Mouse (Mus musculus): ENCODE results near the gene Slc4a1.
A peak's percentile ranks its signal among the peaks of the same experiment; 100 is the strongest.
"Not testable (repeated sequence)": the region's sequence is repeated elsewhere in the genome, so short reads cannot be mapped to it uniquely, and the experiment has no call there.

Slc4a1 gene

DNA sequence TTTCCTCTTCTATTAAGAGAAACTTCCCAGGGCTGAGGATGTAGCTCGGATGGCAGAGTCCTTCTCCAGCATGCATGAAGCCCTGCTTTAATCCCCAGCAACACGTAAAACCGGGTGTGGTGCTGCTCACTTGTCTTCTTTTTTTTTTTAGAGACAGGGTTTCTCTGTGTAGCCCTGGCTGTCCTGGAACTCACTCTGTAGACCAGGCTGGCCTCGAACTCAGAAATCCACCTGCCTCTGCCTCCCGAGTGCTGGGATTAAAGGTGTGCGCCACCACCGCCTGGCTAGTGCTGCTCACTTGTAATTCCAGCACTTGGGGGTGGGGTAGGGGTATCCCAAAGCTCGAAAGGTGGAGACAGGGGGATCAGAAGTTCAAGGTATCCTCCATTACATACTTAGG, at the start of gene Slc4a1:
Gene Slc4a1 (minus strand): TSS at position 101 of the 400 bp plus-strand sequence.
- TF ChIP-seq GATA4 (IDR thresholded peaks at IDR 0.05; ENCODE audit: insufficient replicate concordance, low read length): not testable (repeated sequence)

DNA sequence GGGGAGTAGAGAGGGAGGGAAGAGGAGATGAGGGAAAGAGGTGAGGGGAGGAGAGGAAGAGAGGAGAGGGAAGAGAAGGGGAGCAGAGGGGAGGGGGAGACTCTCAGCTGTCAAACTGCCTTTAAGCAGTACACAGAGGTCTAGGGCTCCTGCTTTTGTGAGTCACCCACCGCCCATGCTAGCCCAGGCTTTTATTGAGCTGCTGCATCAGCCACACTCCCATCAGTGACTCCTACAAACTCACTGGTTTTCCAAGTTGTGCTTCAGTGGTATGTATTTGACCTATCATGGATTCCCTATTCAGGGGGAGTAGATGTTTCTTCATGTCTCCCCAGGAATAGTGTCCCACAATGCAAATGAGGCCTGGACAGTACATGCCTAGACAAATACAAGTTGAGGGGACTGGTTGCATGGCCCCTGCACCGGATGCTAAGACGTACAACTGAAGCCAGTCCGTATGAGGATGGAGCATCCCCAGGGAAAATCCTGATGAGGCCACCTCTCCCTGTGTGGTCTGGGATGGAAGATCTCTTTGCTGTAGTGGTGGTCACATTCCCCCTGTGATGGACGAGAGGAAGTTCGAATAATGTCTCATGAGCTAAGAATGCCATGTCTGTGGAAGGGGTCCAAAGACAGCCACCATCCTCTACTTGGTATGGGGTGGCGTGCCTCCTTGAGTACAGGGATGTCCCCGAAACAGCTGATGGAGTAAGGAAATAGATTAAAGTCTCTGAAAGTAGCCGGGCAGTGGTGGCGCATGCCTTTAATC, 49.2 kb upstream of the Slc4a1 start:
- no peak for TF ChIP-seq GATA4 (IDR thresholded peaks at IDR 0.05; ENCODE audit: insufficient replicate concordance, low read length)

DNA sequence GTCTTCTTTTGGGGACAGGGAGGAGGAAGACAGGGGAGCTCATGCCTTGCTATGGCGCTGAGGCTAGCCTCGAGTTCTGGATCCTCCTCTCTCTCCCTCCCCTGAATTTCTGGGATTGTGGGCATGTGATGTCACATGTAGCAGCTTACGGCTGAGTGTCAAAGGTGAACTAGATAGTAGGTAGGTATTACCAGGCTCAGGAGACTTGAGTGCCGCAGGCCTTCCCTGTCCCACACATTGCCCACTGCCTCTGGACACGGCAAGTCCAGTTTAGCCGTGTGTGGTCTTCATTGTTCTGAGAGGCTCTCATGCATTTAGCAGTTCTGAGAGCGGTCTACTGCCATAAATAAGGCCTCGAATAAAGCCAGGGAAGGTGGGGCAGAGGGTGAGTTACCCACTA, 47.1 kb upstream of the Slc4a1 start:
- no peak for TF ChIP-seq GATA4 (IDR thresholded peaks at IDR 0.05; ENCODE audit: insufficient replicate concordance, low read length)

DNA sequence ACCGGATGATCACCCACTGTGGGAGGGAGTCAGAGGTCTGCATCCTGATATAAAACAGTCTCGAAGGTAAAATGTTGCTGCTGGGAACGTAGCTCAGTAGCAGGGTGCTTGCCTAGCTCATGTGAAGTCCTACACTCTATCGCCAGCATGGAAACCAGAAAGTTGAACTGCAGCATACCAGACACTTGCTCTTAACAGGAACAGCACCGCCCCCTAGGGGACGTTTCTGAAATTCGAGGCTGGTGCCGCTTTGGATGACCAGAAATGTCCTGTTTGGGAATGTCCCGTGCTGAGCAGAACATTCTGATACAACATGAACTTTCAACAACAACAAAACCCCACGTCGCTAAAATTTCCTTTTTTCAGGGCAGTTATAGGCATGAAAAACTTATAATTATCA, 45.7 kb upstream of the Slc4a1 start:
- TF ChIP-seq GATA4 (IDR thresholded peaks at IDR 0.05; ENCODE audit: insufficient replicate concordance, low read length): no peak

DNA sequence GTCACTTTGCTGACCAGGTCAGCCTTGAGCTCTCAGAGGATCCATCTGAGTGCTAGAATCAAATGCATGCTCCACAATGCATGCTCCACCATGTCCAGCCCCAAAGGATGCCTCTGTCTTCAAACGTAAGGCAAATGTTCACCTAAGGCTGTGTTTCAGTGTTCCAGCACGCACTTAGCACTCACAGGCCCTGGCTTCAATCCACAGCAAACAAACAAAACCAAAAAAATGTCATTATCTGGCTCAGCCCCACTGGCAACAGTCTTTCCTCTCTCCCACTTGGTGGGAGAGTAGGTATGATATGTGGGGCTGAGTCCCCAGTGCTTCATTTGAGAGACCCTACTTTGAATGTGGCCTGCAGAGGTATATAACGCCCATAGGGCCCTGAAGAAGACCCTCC, 45.1 kb upstream of the Slc4a1 start:
- TF ChIP-seq GATA4 (IDR thresholded peaks at IDR 0.05; ENCODE audit: insufficient replicate concordance, low read length): no peak

DNA sequence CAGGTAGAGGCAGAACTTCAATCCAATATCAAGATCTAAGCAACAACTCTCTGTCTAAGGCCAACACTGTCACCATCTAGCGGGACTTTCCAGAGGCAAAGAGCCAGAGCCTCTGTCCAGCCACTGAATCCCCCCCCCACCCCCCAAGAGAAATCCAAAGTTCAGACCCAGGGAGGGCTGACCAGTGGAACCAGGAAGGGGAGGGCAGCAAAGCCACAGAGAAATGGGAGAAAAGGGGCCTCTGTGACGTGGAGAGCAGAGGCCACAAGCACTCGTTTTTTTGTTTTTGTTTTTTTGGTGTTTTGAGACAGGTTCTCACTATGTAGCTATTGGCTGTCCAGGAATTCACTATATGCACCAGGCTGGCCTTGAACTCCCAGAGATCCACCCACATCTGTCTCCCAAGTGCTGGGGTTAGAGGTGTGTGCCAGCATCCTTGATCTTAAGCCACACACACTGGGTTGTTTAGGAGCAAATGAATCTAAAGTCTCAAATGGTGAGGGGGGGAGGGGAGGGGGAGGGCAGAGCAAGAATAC, 43.9 kb upstream of the Slc4a1 start:
- no peak for TF ChIP-seq GATA4 (IDR thresholded peaks at IDR 0.05; ENCODE audit: insufficient replicate concordance, low read length)

DNA sequence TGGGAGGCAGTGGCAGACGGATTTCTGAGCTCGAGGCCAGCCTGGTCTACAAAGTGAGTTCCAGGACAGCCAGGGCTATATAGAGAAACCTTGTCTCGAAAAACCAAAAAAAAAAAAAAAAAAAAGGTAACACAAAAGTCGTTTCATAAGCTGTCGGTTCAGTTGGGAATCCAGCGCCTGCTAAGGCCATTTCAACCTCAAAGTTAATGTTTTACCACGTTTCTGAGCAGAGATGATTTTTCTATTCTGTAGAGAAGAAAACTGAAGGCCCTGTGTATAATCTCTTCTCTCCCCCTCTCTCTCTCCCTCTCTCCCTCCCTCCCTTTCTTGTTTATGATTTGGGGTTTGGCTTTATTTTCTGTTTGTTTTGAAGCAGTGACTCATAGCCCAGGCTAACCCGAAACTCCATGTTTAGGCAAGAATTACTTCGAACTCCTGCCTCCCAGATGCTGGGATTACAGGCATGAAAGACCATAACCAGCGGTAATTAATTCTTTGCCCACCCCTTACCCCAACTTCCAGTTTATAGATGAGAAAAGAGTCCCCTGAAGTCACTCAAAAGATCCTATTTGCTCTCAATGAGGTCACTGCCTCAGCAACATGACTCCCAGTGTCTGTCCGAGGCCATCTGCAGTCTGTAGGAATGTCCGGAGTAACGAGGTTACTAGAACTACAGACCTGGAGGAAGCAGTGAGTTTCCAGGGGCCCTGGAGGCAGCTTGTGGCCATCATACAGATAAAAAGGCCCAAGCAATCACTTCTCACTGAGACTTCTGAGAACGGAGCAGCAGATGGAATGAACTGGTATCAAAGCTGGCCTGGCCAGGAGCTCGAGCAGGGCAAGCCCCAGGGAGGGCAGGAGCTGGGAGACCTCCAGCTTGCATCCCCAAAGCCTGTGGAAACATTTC, 43.1 kb upstream of the Slc4a1 start:
- TF ChIP-seq GATA4 (IDR thresholded peaks at IDR 0.05; ENCODE audit: insufficient replicate concordance, low read length): peak; percentile 47; the same call in 1 of the 2 replicates

DNA sequence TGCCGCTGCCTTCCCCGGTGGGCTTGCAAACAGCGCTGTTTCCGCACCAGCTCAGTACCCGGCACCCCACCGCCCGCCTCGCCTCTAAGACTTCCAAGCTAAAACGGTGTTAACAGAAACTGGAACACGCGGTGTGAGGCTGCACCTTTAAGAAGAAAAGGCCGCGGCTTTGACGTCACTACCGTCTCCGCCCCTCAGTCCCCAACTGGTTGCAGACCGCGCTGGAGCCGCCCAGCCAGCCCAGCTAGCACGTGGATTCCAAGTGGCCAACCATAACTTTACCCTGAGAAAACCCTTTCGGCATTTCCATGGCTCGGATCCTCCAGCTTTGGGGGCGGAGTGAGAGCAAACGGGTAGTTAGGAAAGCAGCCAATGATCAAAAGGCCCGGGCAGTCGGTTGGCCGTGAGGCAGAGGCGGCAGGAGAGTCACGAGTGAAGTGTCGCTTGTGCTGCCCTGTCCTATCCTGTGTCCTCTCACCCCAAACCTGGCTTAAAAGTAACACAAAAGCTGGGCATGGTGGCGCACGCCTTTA, 42.4 kb upstream of the Slc4a1 start:
- TF ChIP-seq GATA4 (IDR thresholded peaks at IDR 0.05; ENCODE audit: insufficient replicate concordance, low read length): peak; percentile 53; the same call in 1 of the 2 replicates

DNA sequence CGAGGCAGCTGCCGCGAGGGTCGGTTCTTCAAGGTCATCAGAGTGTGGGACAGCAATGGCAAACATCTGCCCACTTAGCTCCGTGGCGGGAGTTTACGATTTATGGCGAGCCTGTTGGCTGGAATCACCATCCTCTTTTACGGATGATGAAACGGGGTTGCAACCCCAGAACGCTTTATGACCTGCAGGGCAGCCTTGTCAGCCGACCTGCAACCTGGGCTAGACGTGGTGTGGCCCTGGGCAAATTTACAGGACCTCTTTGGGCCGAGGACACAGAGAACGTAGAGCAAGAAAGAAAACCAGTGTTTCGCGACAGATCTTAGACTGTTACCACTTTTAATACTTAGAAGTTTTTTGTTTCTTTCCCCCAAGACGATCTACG, 41.8 kb upstream of the Slc4a1 start, which contains the start of gene Slc25a39:
Gene Slc25a39 (minus strand): TSS at position 113 of the 382 bp plus-strand sequence.
- TF ChIP-seq GATA4 (IDR thresholded peaks at IDR 0.05; ENCODE audit: insufficient replicate concordance, low read length): no peak

DNA sequence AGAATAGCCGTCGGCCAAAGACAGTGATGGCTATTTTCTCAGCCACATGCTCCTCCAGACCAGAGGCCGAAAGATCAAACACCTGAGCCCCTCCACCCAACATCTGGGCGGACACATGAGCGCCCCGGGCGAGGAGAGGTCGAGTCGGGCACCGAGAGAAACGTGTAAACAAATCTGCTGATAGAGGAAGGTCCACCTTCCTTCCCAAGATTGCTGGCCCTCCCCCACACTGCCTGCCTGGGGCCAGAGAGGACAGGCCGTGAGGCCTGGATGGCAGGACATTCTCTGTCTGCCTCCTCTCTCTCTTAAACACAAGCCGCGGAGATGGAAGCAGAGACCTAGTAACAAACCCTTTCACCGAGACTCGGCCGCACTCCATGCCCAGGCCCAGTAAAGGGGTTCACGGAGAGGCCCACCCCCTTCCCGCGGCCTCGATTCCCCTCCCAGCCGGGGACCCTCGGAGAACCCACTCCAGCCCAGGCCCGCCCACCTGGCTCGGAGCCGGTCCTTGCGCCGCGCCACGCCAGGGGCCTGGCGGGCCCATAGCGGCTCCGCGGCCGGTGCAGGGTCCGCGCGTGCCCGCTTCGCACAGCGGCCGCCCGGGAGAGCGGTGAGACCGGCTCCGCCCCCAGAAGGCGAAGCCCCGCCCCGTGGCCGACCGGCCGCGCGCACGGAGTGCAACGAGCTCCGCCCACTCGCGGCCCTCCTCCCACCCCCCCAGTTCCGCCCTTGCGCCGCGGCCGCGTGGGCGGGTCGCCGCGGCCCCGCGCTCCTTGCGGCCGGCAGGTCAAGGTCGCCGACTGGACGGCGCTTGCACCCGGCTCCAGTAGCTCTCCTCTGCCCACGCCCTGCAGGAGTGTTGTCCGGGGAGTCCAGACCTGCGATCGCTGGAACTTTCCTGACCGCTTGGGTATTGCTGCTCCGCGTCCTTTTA, 41.2 kb upstream of the Slc4a1 start:
- TF ChIP-seq GATA4 (IDR thresholded peaks at IDR 0.05; ENCODE audit: insufficient replicate concordance, low read length): peak; percentile 38; the same call in 1 of the 2 replicates

DNA sequence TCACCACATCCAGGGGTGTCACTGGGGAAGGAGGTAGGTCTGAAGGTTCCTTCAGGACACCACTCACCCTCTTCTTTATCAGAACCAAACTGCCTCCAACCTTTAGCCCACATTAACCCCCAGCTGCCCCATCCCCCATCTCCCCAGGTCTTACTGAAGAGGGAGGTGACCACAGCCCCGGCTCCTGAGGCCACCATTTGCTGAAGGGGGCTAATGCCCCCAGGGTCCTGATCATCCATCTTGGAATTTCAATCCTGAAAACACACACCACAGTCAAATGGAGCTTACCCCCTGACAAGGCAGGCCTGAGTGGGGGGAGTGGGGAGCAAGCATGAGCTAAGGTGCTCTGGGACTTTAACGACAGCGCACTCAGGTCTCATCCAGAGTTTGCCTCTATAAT, 40.4 kb upstream of the Slc4a1 start:
- no peak for TF ChIP-seq GATA4 (IDR thresholded peaks at IDR 0.05; ENCODE audit: insufficient replicate concordance, low read length)

DNA sequence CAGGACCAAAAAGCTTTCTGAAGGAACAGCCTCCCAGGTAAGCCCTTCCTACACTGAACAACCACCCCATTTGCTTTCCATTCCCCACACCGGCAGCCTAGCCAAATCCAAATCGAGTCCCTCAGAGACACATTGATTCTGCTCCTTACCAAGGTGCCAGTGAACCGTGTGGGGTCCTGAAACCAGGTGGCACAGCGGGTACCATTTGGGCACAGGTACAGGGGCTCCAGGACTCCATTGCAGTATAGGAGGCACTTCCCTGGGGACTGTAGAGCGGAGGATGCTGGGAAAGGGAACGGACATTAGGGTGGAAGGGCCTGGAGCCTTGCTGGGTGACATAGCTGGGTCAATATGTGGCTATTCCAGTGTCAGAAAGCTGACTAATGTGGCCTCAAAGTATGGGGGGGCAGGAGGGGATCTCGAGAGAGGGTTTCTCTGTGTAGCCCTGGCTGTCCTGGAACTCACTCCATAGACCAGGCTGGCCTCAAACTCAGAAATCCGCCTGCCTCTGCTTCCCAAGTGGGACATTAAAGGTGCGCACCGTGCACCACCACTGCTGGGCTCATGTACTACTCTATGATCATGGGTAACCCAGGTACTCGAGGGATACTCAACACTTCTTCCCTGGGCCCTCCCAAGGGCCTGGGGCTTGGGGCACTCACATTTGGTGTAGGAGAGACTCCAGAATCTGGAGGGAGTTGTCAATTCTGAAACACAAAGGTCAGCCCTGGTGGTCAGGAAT, 39.7 kb upstream of the Slc4a1 start:
- TF ChIP-seq GATA4 (IDR thresholded peaks at IDR 0.05; ENCODE audit: insufficient replicate concordance, low read length): no peak

DNA sequence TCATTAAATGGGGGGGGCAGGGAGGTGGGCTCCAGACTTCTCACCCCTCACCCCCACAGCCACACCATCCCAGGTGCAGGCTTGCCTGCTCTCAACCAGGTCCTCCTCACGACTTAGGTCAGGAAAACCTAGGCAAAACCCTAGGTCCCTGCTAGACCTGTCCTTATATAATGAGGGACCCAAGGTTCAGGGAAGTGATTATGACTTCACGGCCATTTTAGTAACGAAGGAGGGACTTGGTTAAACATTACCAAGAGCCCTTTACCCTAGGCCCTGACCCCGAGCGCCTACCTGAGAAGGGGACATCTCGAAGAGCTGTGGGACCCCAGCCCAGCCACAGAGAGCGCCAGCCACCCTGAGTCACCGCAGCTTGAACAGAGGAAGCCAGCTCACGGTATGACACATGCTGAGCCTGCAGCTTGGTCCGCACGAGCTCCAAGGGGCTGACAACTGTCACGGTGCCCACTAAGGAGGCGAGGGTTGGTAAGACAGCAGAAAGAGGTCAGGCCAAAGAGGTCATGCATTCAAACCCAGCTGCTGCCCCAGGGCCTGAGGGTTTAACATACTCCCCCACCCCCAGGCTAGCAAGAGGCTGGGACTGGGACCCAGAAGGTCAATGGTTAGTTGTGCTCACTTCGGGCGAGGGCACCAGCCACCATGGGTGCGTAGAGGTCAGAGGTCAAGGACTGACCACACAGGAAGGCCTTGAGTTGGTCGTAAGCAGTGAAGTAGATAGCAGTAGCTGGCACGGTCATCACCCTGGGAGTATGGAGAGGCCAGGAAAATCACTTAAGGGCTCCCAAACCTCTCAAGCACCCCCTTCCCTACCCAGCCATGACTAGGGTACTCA, 38.4 kb upstream of the Slc4a1 start:
- no peak for TF ChIP-seq GATA4 (IDR thresholded peaks at IDR 0.05; ENCODE audit: insufficient replicate concordance, low read length)

Measured in liver, adult (tissue).